Mouse (Mus musculus): Measurements from ENCODE around the gene Nfib. TPM values are rescaled to one million over a fixed set of nuclear protein-coding genes. Genes with fewer than 3 reads are reported as not detected.

Nfib gene
- polyA plus RNA-seq, 1 experiment from 2014 or later = 58.4 TPM

DNA sequence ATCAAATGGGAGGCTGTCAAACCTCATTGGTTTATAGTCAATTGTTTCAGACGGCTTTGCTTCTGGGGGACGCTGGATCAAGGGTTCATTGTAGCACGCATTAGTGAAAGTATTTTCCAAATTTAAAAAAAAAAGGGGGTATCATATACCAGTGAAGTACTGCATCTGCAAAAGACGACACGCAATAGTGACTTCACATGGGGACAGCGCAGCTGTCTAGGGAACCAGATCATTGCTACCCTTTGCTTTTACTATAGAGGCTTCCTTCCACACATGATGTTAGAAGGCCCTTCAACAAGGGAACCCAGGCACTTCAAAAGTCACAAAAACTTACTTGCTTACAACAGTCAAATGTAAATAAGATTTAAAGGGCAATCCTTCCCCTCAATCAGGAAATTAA lies 402.6 kb downstream of the Nfib start:
- H3K4me1 ChIP-seq (replicated peaks; ENCODE audit: control insufficient read depth, insufficient read depth, low read length) = peaks cover 9% of the 10 kb centered on the region; the same call in 1 of the 2 replicates
- peak overlapping the region; percentile 92; the same call in 1 of the 2 replicates for H3K27ac ChIP-seq (ENCODE audit: low read depth, low read length)
- no peaks in the 10 kb centered on the region for H3K27me3 ChIP-seq (ENCODE audit: control insufficient read depth, insufficient read depth, low read length)
- H3K4me3 ChIP-seq (ENCODE audit: low read depth, low read length) = no peak overlapping the region
- DNase-seq (ENCODE audit: low spot score) = no peak
- WGBS = 62% methylated on average over 6 of the region's 6 CpGs
- no peak overlapping the region for H3K9ac ChIP-seq (ENCODE audit: low read length)
- no peaks in the 10 kb centered on the region for H3K9me3 ChIP-seq (ENCODE audit: control insufficient read depth, low read length)
- H3K4me2 ChIP-seq (ENCODE audit: low read depth, low read length, severe bottlenecking) = no peak overlapping the region
- no peaks in the 10 kb centered on the region for H3K36me3 ChIP-seq (ENCODE audit: control insufficient read depth, insufficient read depth, low read length)
- no peak for ATAC-seq (replicated peaks; ENCODE audit: low FRiP score)

DNA sequence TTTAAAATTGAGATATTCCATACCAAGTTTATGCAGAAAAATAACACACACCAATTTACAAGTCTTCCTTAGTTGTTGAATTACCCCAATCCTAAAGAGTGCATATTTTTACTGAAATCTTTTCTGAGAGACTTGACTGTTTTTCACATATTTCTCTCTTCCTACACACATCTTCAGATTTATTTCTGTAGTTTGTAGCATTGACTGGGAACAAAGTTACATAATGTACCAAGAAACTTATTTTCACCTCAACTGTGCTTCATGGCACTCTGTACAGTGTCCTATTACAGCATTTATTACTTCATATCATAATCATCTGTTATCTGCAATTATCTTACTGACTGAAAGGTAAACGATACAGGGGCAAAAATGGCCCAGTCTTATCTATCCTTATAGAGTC lies 406.9 kb downstream of the Nfib start:
- Histone ChIP-seq H3K4me1 (replicated peaks; ENCODE audit: control insufficient read depth, insufficient read depth, low read length) (peaks cover 3% of the 10 kb centered on the region; the same call in 1 of the 2 replicates), H3K9me3 (ENCODE audit: control insufficient read depth, low read length) (no peaks in the 10 kb centered on the region), H3K27ac (ENCODE audit: low read depth, low read length) (no peak overlapping the region), H3K36me3 (ENCODE audit: control insufficient read depth, insufficient read depth, low read length) (no peaks in the 10 kb centered on the region; the same call in 1 of the 2 replicates), H3K4me3 (ENCODE audit: low read depth, low read length) (no peak overlapping the region), H3K27me3 (ENCODE audit: control insufficient read depth, insufficient read depth, low read length) (no peaks in the 10 kb centered on the region), H3K9ac (ENCODE audit: low read length) (no peak overlapping the region), H3K4me2 (ENCODE audit: low read depth, low read length, severe bottlenecking) (no peak overlapping the region)
- DNase-seq (ENCODE audit: low spot score) (no peak), ATAC-seq (replicated peaks; ENCODE audit: low FRiP score) (no peak)
- WGBS = 91% methylated on average over 1 of the region's 1 CpGs

DNA sequence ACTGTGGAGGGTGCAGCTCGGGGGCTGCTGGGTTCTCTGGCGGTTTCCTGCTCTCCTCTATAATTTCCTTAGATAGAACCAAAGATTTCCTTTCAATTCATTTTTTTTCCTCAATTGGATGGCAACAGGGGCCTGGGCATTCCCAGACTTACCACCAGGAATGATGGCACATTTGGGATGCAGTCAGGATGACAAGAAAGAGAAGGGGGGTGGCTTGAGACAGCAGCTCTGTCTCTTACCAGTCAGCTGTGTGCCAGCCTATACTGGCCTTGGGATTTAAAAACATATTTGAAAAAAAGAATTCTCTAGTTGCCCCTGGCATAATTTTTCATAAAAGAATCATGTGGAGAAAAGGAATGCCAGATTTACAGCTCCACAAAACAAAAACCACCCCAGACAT lies 408.0 kb downstream of the Nfib start:
- Histone ChIP-seq H3K27ac (ENCODE audit: low read depth, low read length) (no peak overlapping the region), H3K36me3 (ENCODE audit: control insufficient read depth, insufficient read depth, low read length) (no peaks in the 10 kb centered on the region; the same call in 1 of the 2 replicates), H3K9me3 (ENCODE audit: control insufficient read depth, low read length) (no peaks in the 10 kb centered on the region), H3K27me3 (ENCODE audit: control insufficient read depth, insufficient read depth, low read length) (no peaks in the 10 kb centered on the region), H3K4me2 (ENCODE audit: low read depth, low read length, severe bottlenecking) (no peak overlapping the region), H3K4me1 (replicated peaks; ENCODE audit: control insufficient read depth, insufficient read depth, low read length) (peaks cover 5% of the 10 kb centered on the region), H3K4me3 (ENCODE audit: low read depth, low read length) (no peak overlapping the region), H3K9ac (ENCODE audit: low read length) (no peak overlapping the region)
- DNase-seq (ENCODE audit: low spot score) = no peak
- ATAC-seq (replicated peaks; ENCODE audit: low FRiP score) = no peak
- 88% methylated on average over 2 of the region's 2 CpGs for WGBS

DNA sequence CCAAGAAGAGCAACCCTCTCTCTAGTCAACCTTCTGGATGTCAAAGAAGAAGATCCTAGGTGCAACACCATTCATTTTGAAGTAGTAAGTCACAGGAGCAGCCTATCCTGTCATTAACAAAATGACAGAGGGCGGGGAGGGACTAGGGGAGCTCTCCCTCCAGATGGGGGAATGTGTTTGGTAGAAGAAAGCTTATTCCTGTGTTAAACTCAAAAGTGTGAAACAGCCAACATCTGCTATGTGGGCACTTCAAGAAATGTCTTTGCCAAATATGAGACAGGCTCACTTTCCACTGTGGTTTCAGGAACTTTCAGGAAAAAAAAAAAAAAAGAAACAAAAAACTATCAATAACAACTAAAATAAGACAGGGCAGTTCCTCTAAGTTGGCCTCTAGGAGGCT lies 411.5 kb downstream of the Nfib start:
- H3K4me1 ChIP-seq (replicated peaks; ENCODE audit: control insufficient read depth, insufficient read depth, low read length) = peaks cover 5% of the 10 kb centered on the region
- 48% methylated on average over 1 of the region's 1 CpGs for WGBS
- no peak overlapping the region for H3K4me2 ChIP-seq (ENCODE audit: low read depth, low read length, severe bottlenecking)
- no peak overlapping the region for H3K4me3 ChIP-seq (ENCODE audit: low read depth, low read length)
- H3K9me3 ChIP-seq (ENCODE audit: control insufficient read depth, low read length) = no peaks in the 10 kb centered on the region
- no peak for DNase-seq (ENCODE audit: low spot score)
- H3K9ac ChIP-seq (ENCODE audit: low read length) = no peak overlapping the region
- no peak overlapping the region for H3K27ac ChIP-seq (ENCODE audit: low read depth, low read length)
- ATAC-seq (replicated peaks; ENCODE audit: low FRiP score) = no peak
- no peaks in the 10 kb centered on the region for H3K27me3 ChIP-seq (ENCODE audit: control insufficient read depth, insufficient read depth, low read length)
- H3K36me3 ChIP-seq (ENCODE audit: control insufficient read depth, insufficient read depth, low read length) = no peaks in the 10 kb centered on the region; the same call in 1 of the 2 replicates

DNA sequence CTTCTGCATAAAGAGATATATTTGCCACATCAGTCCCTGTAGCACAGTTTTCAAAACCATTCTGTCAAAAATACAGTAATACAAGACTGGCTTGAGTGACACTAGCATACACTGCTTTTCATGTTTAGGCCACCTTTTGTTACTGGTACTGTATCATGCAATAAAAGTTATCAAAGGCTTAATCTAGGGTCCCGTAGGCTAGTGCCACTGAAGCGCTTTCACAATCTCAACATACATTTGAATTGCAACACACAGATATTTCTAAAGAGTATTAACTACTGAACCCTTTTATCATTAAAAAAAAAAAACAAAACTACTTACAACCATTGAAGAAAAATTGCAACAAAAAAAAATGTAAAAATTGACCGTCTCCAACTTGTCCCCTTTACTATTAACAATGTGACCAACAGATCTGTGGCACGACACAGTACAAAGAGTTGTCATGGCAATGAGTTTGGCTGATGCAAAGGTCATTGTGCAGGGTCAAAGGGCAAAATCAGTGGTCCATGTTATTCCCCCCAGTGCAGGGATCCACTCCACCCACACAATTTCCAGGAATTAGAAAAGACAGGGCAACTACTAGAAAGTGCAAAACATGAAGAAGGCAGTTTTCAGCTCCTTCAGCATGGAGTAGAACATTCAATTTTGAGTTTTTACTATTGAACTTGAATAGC lies 414.2 kb downstream of the Nfib start:
- Histone ChIP-seq H3K27ac (ENCODE audit: low read depth, low read length) (no peak overlapping the region), H3K4me3 (ENCODE audit: low read depth, low read length) (no peak overlapping the region), H3K9ac (ENCODE audit: low read length) (no peak overlapping the region), H3K4me2 (ENCODE audit: low read depth, low read length, severe bottlenecking) (no peak overlapping the region), H3K9me3 (ENCODE audit: control insufficient read depth, low read length) (no peaks in the 10 kb centered on the region), H3K27me3 (ENCODE audit: control insufficient read depth, insufficient read depth, low read length) (no peaks in the 10 kb centered on the region), H3K36me3 (ENCODE audit: control insufficient read depth, insufficient read depth, low read length) (no peaks in the 10 kb centered on the region; the same call in 1 of the 2 replicates), H3K4me1 (replicated peaks; ENCODE audit: control insufficient read depth, insufficient read depth, low read length) (peaks cover 5% of the 10 kb centered on the region)
- DNase-seq (ENCODE audit: low spot score) (no peak), ATAC-seq (replicated peaks; ENCODE audit: low FRiP score) (no peak)
- WGBS = 44% methylated on average over 4 of the region's 4 CpGs

DNA sequence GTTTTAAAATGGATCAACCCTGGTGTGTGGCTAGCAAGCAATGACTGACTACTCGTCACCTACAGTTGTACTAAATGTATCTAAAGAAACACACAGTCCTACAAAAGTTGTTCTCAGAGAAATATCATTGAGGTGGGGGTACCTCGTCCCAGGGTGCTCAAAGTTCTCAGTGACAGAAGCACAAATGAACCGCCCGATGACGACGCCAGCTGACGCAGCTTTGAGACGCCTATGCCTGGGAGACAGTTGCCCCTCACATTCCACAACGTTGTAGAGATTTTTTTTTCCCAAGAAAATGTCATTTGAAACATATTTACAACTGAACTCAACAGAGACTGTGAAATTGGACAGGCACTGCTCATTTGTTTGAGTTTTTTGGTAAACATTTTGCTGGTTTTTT lies 414.9 kb downstream of the Nfib start:
- Histone ChIP-seq H3K4me3 (ENCODE audit: low read depth, low read length) (no peak overlapping the region), H3K27ac (ENCODE audit: low read depth, low read length) (no peak overlapping the region), H3K9ac (ENCODE audit: low read length) (no peak overlapping the region), H3K9me3 (ENCODE audit: control insufficient read depth, low read length) (no peaks in the 10 kb centered on the region), H3K27me3 (ENCODE audit: control insufficient read depth, insufficient read depth, low read length) (no peaks in the 10 kb centered on the region), H3K4me1 (replicated peaks; ENCODE audit: control insufficient read depth, insufficient read depth, low read length) (peaks cover 5% of the 10 kb centered on the region), H3K4me2 (ENCODE audit: low read depth, low read length, severe bottlenecking) (no peak overlapping the region), H3K36me3 (ENCODE audit: control insufficient read depth, insufficient read depth, low read length) (no peaks in the 10 kb centered on the region)
- 76% methylated on average over 9 of the region's 9 CpGs for WGBS
- DNase-seq (ENCODE audit: low spot score) (no peak), ATAC-seq (replicated peaks; ENCODE audit: low FRiP score) (no peak)

DNA sequence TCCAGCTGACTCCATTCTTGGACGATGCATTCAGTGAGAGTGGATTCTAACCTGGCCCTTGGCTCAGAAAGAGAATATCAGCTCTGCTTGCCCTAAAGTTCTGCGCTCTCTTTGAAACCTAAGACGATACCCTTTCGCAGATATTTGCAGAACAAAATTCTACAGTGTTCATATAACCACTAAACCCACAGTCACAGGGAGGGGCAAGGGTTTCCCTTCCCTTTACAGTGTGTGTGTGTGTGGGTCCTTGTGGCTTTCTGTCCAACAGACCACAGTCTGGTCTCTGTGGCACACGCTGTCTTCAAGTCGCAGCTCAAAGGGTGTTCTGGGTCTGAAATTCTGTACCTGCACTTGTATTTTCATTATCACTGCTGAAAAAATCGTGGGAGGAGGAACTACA lies 416.0 kb downstream of the Nfib start:
- H3K9me3 ChIP-seq (ENCODE audit: control insufficient read depth, low read length) = no peaks in the 10 kb centered on the region
- H3K4me1 ChIP-seq (replicated peaks; ENCODE audit: control insufficient read depth, insufficient read depth, low read length) = peaks cover 5% of the 10 kb centered on the region
- H3K27ac ChIP-seq (ENCODE audit: low read depth, low read length) = no peak overlapping the region
- ATAC-seq (replicated peaks; ENCODE audit: low FRiP score) (no peak), DNase-seq (ENCODE audit: low spot score) (no peak)
- H3K27me3 ChIP-seq (ENCODE audit: control insufficient read depth, insufficient read depth, low read length) = no peaks in the 10 kb centered on the region
- no peak overlapping the region for H3K9ac ChIP-seq (ENCODE audit: low read length)
- WGBS = 73% methylated on average over 7 of the region's 7 CpGs
- no peaks in the 10 kb centered on the region for H3K36me3 ChIP-seq (ENCODE audit: control insufficient read depth, insufficient read depth, low read length)
- H3K4me3 ChIP-seq (ENCODE audit: low read depth, low read length) = no peak overlapping the region
- no peak overlapping the region for H3K4me2 ChIP-seq (ENCODE audit: low read depth, low read length, severe bottlenecking)

DNA sequence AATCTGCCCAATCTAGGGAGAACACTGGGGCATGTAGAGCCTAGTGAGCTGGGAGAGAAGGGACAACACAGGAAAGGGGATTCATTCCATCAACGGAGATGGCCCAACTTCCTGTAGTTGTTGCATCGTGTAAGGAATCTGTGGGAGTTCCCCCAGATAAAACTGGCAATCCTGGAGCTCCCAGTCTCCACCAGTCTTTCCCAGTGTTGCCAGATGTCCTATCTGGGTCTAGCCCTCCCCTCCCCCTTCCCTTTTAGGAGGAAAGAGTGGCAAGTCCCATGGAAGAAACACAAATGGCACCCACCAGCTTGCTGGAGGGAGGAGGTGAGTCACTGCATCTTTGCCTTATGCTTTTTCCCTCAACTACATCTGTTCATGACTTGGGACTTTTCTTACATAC lies 417.4 kb downstream of the Nfib start:
- 94% methylated on average over 2 of the region's 2 CpGs for WGBS
- H3K36me3 ChIP-seq (ENCODE audit: control insufficient read depth, insufficient read depth, low read length) = no peaks in the 10 kb centered on the region
- no peak overlapping the region for H3K4me3 ChIP-seq (ENCODE audit: low read depth, low read length)
- no peaks in the 10 kb centered on the region for H3K9me3 ChIP-seq (ENCODE audit: control insufficient read depth, low read length)
- no peak overlapping the region for H3K9ac ChIP-seq (ENCODE audit: low read length)
- no peaks in the 10 kb centered on the region; the same call in 1 of the 2 replicates for H3K4me1 ChIP-seq (replicated peaks; ENCODE audit: control insufficient read depth, insufficient read depth, low read length)
- DNase-seq (ENCODE audit: low spot score) (no peak), ATAC-seq (replicated peaks; ENCODE audit: low FRiP score) (no peak)
- no peak overlapping the region for H3K27ac ChIP-seq (ENCODE audit: low read depth, low read length)
- H3K4me2 ChIP-seq (ENCODE audit: low read depth, low read length, severe bottlenecking) = no peak overlapping the region
- H3K27me3 ChIP-seq (ENCODE audit: control insufficient read depth, insufficient read depth, low read length) = no peaks in the 10 kb centered on the region

DNA sequence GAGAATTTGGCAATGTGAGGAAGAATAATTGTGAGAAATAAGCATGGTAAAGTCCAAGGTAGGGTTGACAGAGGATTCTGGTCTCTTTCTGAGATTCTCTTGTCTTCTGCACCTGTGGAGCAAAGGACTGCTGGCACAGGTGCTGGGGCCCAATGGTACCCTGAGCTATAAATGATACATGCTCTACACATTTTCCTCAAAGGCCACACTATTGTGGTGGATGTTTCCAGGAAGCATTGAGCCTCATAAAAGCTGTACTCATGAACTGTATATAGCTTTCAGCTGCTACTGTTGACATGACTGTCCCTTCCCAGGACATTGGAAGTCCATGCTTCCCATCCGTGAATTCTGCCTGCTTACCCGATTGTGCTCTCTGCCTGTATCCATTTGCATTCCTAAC lies 418.1 kb downstream of the Nfib start:
- Histone ChIP-seq H3K4me3 (ENCODE audit: low read depth, low read length) (no peak overlapping the region), H3K4me2 (ENCODE audit: low read depth, low read length, severe bottlenecking) (no peak overlapping the region), H3K9me3 (ENCODE audit: control insufficient read depth, low read length) (no peaks in the 10 kb centered on the region), H3K36me3 (ENCODE audit: control insufficient read depth, insufficient read depth, low read length) (no peaks in the 10 kb centered on the region), H3K9ac (ENCODE audit: low read length) (no peak overlapping the region), H3K27ac (ENCODE audit: low read depth, low read length) (no peak overlapping the region), H3K4me1 (replicated peaks; ENCODE audit: control insufficient read depth, insufficient read depth, low read length) (no peaks in the 10 kb centered on the region), H3K27me3 (ENCODE audit: control insufficient read depth, insufficient read depth, low read length) (no peaks in the 10 kb centered on the region)
- ATAC-seq (replicated peaks; ENCODE audit: low FRiP score) (no peak), DNase-seq (ENCODE audit: low spot score) (no peak)
- 89% methylated on average over 2 of the region's 2 CpGs for WGBS
